Mouse (Mus musculus) megakaryocyte, adult 5-6 weeks (primary cell): ENCODE measurements around the gene Afap1l2. TPM values are rescaled to one million over a fixed set of nuclear protein-coding genes. Genes with fewer than 3 reads are reported as not detected.

Source experiments
- ATAC-seq: 2 replicates; pipeline ENCODE4 v1.8.0; 2016; ENCODE audit warnings: mild to moderate bottlenecking, inconsistent platforms; ENCODE audit not compliant: poor library complexity, severe bottlenecking
- total RNA-seq, 2 experiments: library from RNA; stranded (forward) in 1 of 2; stranded (reverse) in 1 of 2; fragments of 153-499, 151-499 nt in 1 of 2; fragments of 221-1000, 200-1000 nt in 1 of 2; gene quantifications; 2 replicates each; pipeline versions ENCODE4 v1.2.3 to v1.2.4; 2015 to 2017

The Afap1l2 gene
- total RNA-seq (2015) = not detected in 2 replicates
- total RNA-seq (2017) = not detected in 2 replicates

GRCm38 (mm10) chr19:57007781-57008710, at the start of gene Afap1l2:
Gene Afap1l2 (minus strand): TSS chr19:57008228.
- ATAC-seq = no peak

- no peak for ATAC-seq
Measured at GRCm38 (mm10) chr19:57057568-57057967, 49.5 kb upstream of the Afap1l2 start.

- no peak for ATAC-seq
Measured at GRCm38 (mm10) chr19:57055215-57056120, 47.4 kb upstream of the Afap1l2 start.

- no peak for ATAC-seq
Measured at GRCm38 (mm10) chr19:57052959-57053358, 44.9 kb upstream of the Afap1l2 start.

- ATAC-seq = no peak
Measured at GRCm38 (mm10) chr19:57052016-57052415, 44.0 kb upstream of the Afap1l2 start.

- no peak for ATAC-seq
Measured at GRCm38 (mm10) chr19:57049592-57050090, 41.6 kb upstream of the Afap1l2 start.

GRCm38 (mm10) chr19:57047671-57048320, 39.8 kb upstream of the Afap1l2 start:
- no peak for ATAC-seq

GRCm38 (mm10) chr19:57039258-57039657, 31.2 kb upstream of the Afap1l2 start:
- no peak for ATAC-seq

GRCm38 (mm10) chr19:57036860-57037259, 28.8 kb upstream of the Afap1l2 start:
- ATAC-seq = no peak

GRCm38 (mm10) chr19:57031582-57031981, 23.6 kb upstream of the Afap1l2 start:
- no peak for ATAC-seq

- no peak for ATAC-seq
Measured at GRCm38 (mm10) chr19:57029461-57029860, 21.4 kb upstream of the Afap1l2 start.

GRCm38 (mm10) chr19:57028327-57029179, 20.5 kb upstream of the Afap1l2 start:
- ATAC-seq = no peak

GRCm38 (mm10) chr19:57026501-57026900, 18.5 kb upstream of the Afap1l2 start:
- ATAC-seq = no peak

- ATAC-seq = no peak
Measured at GRCm38 (mm10) chr19:57017785-57018179, 9.8 kb upstream of the Afap1l2 start.

- no peak for ATAC-seq
Measured at GRCm38 (mm10) chr19:57016995-57017784, 9.2 kb upstream of the Afap1l2 start.

GRCm38 (mm10) chr19:57014808-57015207, 6.8 kb upstream of the Afap1l2 start:
- no peak for ATAC-seq

- ATAC-seq = no peak
Measured at GRCm38 (mm10) chr19:57013271-57013677, 5.2 kb upstream of the Afap1l2 start.

- ATAC-seq = no peak
Measured at GRCm38 (mm10) chr19:57012068-57012467, 4.0 kb upstream of the Afap1l2 start.

- no peak for ATAC-seq
Measured at GRCm38 (mm10) chr19:57010064-57010463, 2.0 kb upstream of the Afap1l2 start.
